Mouse (Mus musculus): ENCODE data around the gene Slc16a13.
A peak's percentile ranks its signal among the peaks of the same experiment; 100 is the strongest.

Gene Slc16a13

GRCm38 (mm10) chr11:70210681-70211080, 10.2 kb downstream of the Slc16a13 start:
- no peak for DNase-seq

DNA sequence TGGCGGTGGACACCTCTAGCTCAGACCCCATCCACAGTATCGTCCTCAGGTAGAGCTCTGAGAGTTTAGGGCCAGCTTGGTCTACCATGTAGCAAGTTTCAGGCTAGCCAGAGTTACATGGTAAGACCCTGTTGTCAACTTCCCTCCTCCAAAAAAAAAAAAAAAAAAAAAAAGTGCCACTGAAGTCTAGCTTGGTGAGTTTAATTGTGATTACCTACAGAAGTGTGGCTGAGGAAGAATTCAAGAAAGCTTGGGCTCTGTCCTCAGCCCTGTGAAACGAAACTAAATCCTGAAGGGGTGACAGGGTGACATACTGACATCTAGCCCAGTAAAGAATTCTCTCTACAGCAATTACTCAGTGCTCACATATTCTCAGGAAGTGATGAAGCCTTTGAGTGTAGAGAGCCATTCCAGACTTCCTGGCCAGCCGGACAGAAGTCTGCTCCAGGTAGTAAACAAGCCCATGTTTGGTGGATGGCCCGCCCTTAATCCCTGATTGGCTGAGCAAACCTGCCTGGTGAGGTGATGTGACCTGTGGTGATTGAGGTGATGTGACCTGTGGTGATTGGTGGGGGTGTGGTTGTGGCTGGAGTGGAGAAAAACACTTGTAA, 12.0 kb downstream of the Slc16a13 start:
- peak in 1 of 2 experiments; percentile 25 for DNase-seq

GRCm38 (mm10) chr11:70207283-70207682, 13.6 kb downstream of the Slc16a13 start:
- no peak for DNase-seq

- no peak for DNase-seq
These were observed 14.1 kb downstream of the Slc16a13 start for GRCm38 (mm10) chr11:70206801-70207200.

DNA sequence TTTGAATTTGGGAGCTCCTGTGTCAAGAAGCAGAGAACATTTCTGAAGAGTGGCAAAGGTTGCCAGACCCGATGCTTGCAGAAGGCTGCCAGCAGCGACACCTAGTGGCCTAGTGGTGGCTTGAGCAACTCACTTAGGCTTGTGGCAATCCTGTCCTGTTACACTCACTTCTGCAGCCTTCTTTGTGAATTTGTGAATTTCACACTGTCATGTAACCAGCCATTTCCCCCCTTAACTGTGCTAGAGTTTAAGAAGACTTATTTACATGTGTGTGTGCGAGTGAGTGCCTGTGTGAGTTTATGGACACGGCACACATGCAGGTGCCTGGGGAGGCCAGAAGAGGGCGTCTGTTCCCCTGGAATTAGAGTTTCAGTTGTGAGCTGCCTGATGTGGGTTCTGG, 19.2 kb downstream of the Slc16a13 start:
- peak; percentile 91 to 96 for DNase-seq

- peak in 1 of 2 experiments; percentile 37 for DNase-seq
These were observed 20.7 kb downstream of the Slc16a13 start for GRCm38 (mm10) chr11:70200036-70200608.

- DNase-seq, result no peak
These were observed 21.8 kb downstream of the Slc16a13 start for GRCm38 (mm10) chr11:70199107-70199506.

DNA sequence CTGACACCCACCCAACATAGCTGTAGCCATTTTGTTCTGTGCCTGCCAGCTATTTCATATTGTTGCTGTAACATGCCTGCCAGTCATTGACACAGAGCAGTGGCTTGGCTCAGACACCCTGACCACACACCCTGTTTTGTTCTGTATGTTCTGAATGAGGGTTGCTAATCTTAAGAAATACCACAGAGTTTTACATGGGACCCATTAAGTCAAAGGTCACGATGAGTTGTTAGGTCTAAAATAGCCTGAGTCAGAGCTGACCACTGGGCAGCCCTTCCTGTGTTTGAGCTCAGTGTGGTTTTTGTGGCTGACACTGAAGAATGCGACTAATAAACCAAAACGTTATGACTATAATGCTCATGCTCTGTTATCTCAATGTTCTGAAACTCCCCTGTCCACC, 22.5 kb downstream of the Slc16a13 start:
- DNase-seq, result no peak

GRCm38 (mm10) chr11:70193354-70194285, 27.2 kb downstream of the Slc16a13 start:
- peak; percentile 49 to 64 for DNase-seq

DNA sequence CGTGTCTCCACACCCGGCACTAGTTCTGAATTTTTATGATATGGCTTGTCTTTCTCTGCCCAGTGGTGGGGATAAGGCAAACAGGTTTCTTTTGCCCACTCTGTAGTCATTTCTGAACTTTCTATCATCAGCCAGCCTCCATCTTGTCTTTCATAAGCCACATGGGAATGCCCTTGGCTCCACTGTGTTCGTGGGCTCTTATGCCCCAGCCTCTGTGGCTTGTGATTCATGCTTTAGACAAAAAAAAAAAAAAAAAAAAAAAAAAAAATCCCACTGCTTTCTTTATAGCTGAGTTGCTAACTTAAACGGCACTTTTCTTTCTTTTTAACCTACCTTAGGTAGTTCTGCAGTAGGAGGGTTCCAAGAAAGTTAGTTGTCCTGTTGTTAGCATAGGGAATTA, 28.7 kb downstream of the Slc16a13 start:
- DNase-seq, result no peak

GRCm38 (mm10) chr11:70191188-70191587, 29.7 kb downstream of the Slc16a13 start:
- DNase-seq, result no peak

DNA sequence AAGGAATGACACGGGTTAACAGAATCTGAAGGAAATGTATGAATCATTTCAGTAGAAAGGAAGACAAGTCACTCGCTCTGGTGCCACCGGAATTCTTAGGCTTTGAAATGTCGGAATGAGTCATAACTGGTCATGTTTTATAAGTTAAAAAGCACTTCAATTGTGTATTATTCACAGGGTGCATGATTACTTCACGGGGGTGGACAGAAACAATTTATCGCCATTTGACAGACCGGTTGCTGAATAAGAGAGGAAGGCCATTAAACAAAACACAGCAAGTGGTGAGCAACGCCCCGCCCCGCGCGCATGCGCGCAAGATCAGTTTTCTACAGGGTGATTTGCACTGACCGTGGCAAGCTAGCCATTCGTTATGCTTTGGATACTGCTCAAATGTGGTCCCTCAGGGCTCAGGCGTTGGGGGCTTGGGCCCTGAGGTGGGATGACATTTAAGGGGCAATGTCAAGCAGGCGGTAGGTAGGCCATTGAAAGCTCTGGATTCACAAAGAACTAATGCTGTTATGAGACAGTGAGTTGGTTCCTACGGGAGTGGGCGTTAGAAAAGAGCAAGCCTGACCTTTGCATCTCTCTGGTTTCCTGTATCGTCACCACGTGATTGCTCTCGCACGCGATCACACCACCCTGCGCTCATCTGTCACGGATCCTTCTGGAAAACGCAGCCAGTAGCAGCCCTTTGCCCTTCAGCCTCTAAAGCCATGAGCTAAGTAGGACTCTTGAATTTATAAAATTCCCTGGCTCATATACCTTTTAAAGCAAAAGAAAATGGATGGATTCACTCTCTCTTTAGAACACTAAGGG, 31.3 kb downstream of the Slc16a13 start:
- peak in 1 of 2 experiments; percentile 46 for DNase-seq

DNA sequence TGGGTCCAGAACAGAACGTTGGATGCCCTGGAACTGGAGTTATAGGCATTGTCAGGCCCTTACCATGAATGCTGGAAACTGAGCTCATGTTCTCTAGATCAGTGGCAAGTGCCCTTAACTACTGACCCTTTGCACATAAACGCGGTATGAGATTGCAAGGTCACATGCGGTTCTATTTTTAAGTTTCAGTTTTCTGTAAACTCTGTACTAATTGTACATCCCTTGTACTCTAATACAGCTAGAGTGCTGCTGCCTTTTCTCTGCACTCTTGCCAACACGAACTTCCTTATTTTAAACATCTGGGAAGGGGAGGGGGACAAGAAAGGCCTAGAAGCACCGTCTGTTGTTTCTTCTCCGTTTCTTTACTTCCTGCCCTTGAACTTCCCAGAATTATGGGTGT, 35.7 kb downstream of the Slc16a13 start:
- no peak for DNase-seq

- DNase-seq, result no peak
These were observed 40.4 kb downstream of the Slc16a13 start for GRCm38 (mm10) chr11:70180496-70180895.

DNA sequence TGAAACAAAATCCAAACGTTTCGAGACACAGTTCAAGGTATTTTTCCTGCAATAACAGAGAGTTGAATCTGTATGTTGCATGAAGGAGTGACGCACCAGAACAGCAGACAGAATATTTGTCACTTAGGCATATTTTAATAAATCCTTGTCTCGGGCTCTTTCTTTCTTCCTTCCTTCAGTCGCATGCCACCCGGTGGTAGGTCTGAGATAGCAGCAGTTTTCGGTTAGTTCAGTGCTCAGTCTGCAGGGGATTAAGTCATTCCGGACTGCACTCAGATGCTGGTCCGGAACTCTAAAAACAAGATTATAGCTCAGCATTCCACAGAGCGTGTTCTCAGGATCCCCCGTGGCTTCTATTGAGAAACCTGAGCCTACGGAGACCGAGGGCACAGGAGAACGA, 41.5 kb downstream of the Slc16a13 start:
- DNase-seq, result peak in 1 of 2 experiments; percentile 61

- no peak for DNase-seq
These were observed 42.1 kb downstream of the Slc16a13 start for GRCm38 (mm10) chr11:70178756-70179155.

DNA sequence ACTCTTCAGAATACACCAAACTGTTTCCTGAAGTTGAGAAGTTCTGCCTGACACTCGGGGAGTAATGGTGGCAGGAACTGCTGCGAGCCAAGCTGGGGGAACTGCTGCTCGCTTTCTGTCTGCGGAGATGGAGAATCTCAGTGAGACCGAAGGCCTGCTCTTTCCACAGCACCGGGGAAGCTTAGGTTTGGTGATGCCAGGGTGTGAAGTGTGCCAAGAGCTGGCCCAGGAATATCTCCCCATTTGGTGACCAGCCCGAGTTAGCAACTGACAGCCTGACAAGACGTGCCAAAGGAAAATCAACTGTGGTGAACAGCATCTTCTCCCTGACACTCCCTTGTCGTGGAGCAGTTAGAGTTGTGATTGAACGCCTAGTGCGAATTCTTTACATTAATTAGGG, 42.6 kb downstream of the Slc16a13 start:
- DNase-seq, result no peak

DNA sequence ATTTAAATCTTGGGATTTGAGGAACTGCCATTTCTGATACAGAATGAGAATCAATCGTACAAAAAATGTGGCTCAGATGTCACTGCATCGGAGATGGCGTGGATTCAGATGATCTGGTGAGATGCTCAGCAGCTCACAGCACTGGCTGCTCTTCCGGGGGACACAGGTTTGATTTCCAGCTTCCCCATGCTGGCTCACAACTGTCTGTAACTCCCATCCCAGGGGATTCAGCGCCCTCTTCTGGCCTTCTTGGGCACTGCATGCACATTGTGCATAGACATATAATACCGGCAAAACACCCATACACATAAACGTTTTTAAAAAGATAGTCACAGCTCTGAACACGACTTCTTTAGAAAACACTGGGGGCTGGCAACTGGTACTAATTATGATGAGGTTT, 43.2 kb downstream of the Slc16a13 start:
- DNase-seq, result peak in 1 of 2 experiments; percentile 49

GRCm38 (mm10) chr11:70174491-70174890, 46.4 kb downstream of the Slc16a13 start:
- peak; percentile 80 to 87 for DNase-seq

DNA sequence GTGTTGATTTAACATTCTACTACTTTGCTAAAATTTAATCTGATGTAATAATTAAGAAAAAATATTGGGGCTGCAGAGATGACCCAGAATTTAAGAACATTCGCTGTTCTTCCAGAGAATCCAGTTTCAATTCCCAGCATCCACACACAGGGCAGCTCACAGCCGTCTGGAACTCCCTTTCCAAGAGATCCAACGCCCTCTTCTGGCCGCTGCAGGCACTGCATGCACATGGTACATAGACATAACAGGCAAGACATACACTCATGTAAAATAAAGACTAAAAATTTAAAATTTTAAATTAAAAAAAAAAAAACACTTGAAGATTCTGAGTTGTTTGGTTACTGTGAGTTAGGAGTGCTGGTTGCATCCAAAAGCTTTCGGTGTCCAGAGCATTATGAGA, 48.6 kb downstream of the Slc16a13 start:
- DNase-seq, result peak in 1 of 2 experiments; percentile 61

DNA sequence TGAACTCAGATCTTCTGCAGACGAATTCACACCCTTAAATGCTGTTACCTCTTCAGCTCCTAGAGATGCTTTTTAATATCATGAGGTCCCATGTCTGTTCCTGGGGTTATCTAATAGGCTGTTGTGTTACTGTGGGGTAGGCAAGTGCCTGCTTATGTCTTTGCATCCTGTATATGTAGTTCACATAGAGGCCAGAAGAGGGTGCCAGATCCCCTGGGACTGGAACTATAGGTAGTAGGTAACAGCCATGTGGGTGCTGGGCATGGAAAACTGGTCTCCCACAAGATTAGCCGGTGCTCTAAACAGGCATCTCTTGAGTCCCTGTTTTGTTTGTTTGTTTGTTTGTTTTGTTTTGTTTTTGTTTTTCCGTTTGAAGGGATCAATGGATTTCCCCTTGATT, 49.0 kb downstream of the Slc16a13 start:
- DNase-seq, result peak; percentile 36 to 64

DNA sequence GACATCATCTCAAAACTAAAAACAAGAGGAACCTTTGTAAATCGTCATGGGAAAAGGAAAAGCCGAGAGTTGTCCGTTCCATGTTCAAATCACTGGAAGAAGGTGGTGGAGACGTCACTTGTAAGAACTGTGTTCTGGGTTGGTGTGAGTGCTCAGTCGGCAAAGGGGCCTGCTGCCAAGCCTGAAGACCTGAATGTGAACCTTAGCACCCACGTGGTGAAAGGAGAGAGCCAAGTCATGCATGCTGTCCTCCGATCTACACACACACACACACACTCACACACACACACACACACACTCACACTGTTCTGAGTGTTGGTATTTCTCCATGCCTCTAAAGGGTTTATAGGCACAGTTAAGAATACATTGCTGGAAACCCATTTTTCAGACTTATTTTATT, 49.7 kb downstream of the Slc16a13 start:
- peak; percentile 85 to 89 for DNase-seq

DNA sequence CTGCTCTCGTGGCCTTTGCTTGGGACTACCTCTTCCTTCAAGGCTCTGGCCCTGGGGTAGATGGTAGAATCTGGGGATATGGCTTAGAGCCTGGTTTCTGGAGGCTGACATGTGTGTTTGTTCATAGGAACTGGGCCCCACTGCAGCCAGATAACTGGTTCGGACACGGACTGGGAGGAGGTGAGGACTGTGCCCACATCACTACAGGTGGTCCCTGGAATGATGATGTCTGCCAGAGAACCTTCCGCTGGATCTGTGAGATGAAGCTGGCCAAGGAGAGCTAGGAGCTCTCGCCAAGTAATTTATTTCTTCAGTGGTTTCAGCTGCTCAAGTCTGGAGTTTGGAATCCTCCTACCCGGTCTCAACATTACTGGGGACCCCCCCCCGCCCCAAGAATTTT, 50.6 kb downstream of the Slc16a13 start:
- DNase-seq, result no peak
